Mouse (Mus musculus) midbrain, embryonic 10.5 days (tissue): ENCODE data around the gene Mogat2. TPM values are rescaled to one million over a fixed set of nuclear protein-coding genes. Genes with fewer than 3 reads are reported as not detected.

ENCODE experiments used
- DNase-seq: peaks from one replicate; pipeline ENCODE4 v3.0.0-alpha.2; 2017; ENCODE audit warnings: low spot score
- H3K27ac ChIP-seq: fragments of 300-500 bp; sonication (generic); replicated peaks from 2 replicates; pipeline ENCODE4 v1.5.1; 2016; ENCODE audit warnings: mild to moderate bottlenecking
- H3K27me3 ChIP-seq: fragments of 300-500 bp; sonication (generic); 2 replicates; pipeline ENCODE4 v1.6.1; 2016; ENCODE audit warnings: low read depth, mild to moderate bottlenecking; ENCODE audit not compliant: poor library complexity, severe bottlenecking
- H3K36me3 ChIP-seq: fragments of 300-500 bp; sonication (generic); 2 replicates; pipeline ENCODE4 v1.6.1; 2016; ENCODE audit warnings: mild to moderate bottlenecking, moderate library complexity
- H3K4me1 ChIP-seq: fragments of 300-500 bp; sonication (generic); 2 replicates; pipeline ENCODE4 v1.6.1; 2016
- H3K4me3 ChIP-seq: fragments of 300-500 bp; sonication (generic); 2 replicates; pipeline ENCODE4 v1.5.1; 2016; ENCODE audit warnings: mild to moderate bottlenecking, moderate library complexity
- H3K9me3 ChIP-seq: fragments of 300-500 bp; sonication (generic); replicated peaks from 2 replicates; pipeline ENCODE4 v1.6.1; 2016; ENCODE audit warnings: mild to moderate bottlenecking
- WGBS: fragments of 180-500 bp; shearing (Covaris S2); methylation state at CpG from one replicate; pipeline ENCODE4 v1.1.7; 2016; 5-methylcytosine and 5-hydroxymethylcytosine counted together
- polyA plus RNA-seq: library from polyadenylated mRNA; unstranded; fragments of >200 nt; fragmentation: Nextera tagmentation; extraction: Ambion mirVana; gene quantifications from 2 replicates; pipeline ENCODE4 v1.2.1, GENCODE M21; 2016

Mogat2 gene
- polyA plus RNA-seq, 1 experiment from 2014 or later, result 30.3 TPM

GRCm38 (mm10) chr7:99230061-99230747 is 8.2 kb downstream of the Mogat2 start:
- Histone ChIP-seq H3K27me3 (no peaks in the 10 kb centered on the region), H3K4me3 (no peak overlapping the region), H3K9me3 (no peaks in the 10 kb centered on the region), H3K27ac (no peak overlapping the region), H3K36me3 (peaks cover 3% of the 10 kb centered on the region; the same call in 1 of the 2 replicates), H3K4me1 (peaks cover 30% of the 10 kb centered on the region; the same call in 1 of the 2 replicates)
- no peak for DNase-seq
- WGBS, result 73% methylated on average over 7 of the region's 7 CpGs

- peak; percentile 70 for DNase-seq
- no peak overlapping the region for H3K27ac ChIP-seq
- H3K9me3 ChIP-seq, result no peaks in the 10 kb centered on the region
- H3K36me3 ChIP-seq, result peaks cover 3% of the 10 kb centered on the region; the same call in 1 of the 2 replicates
- H3K27me3 ChIP-seq, result no peaks in the 10 kb centered on the region
- whole genome bisulfite sequencing, result 11% methylated on average over 2 of the region's 2 CpGs
- no peak overlapping the region for H3K4me3 ChIP-seq
- H3K4me1 ChIP-seq, result peaks cover 31% of the 10 kb centered on the region
Observed at GRCm38 (mm10) chr7:99229411-99229810, 9.0 kb downstream of the Mogat2 start.

- WGBS, result 81% methylated on average over 8 of the region's 8 CpGs
- Histone ChIP-seq H3K27me3 (no peaks in the 10 kb centered on the region), H3K36me3 (peaks cover 3% of the 10 kb centered on the region; the same call in 1 of the 2 replicates), H3K9me3 (no peaks in the 10 kb centered on the region), H3K4me1 (peaks cover 29% of the 10 kb centered on the region), H3K4me3 (no peak overlapping the region), H3K27ac (no peak overlapping the region; the same call in 1 of the 2 replicates)
- no peak for DNase-seq
Observed at GRCm38 (mm10) chr7:99228825-99229224, 9.6 kb downstream of the Mogat2 start.

GRCm38 (mm10) chr7:99227267-99227666 is 11.2 kb downstream of the Mogat2 start:
- Histone ChIP-seq H3K9me3 (no peaks in the 10 kb centered on the region), H3K4me1 (peaks cover 20% of the 10 kb centered on the region), H3K36me3 (peaks cover 8% of the 10 kb centered on the region; the same call in 1 of the 2 replicates), H3K27ac (no peak overlapping the region), H3K4me3 (no peak overlapping the region), H3K27me3 (no peaks in the 10 kb centered on the region)
- 97% methylated on average over 4 of the region's 4 CpGs for WGBS
- DNase-seq, result no peak

GRCm38 (mm10) chr7:99226662-99227061 is 11.8 kb downstream of the Mogat2 start:
- no peak for DNase-seq
- Histone ChIP-seq H3K4me3 (no peak overlapping the region), H3K9me3 (no peaks in the 10 kb centered on the region), H3K27me3 (no peaks in the 10 kb centered on the region), H3K27ac (no peak overlapping the region), H3K4me1 (peaks cover 19% of the 10 kb centered on the region), H3K36me3 (peaks cover 8% of the 10 kb centered on the region; the same call in 1 of the 2 replicates)
- WGBS, result 95% methylated on average over 10 of the region's 10 CpGs

GRCm38 (mm10) chr7:99225421-99225820 is 13.0 kb downstream of the Mogat2 start:
- H3K4me1 ChIP-seq, result peaks cover 19% of the 10 kb centered on the region

GRCm38 (mm10) chr7:99224648-99225190 is 13.7 kb downstream of the Mogat2 start:
- Histone ChIP-seq H3K36me3 (peaks cover 5% of the 10 kb centered on the region; the same call in 1 of the 2 replicates), H3K27ac (peak overlapping the region; percentile 30; the same call in 1 of the 2 replicates)

More at GRCm38 (mm10) chr7:99225421-99225820, 13.0 kb downstream of the Mogat2 start:
- Histone ChIP-seq H3K36me3 (peaks cover 5% of the 10 kb centered on the region; the same call in 1 of the 2 replicates), H3K27me3 (no peaks in the 10 kb centered on the region), H3K4me3 (no peak overlapping the region), H3K27ac (no peak overlapping the region), H3K9me3 (no peaks in the 10 kb centered on the region)
- no peak for DNase-seq
- WGBS, result 86% methylated on average over 6 of the region's 6 CpGs

GRCm38 (mm10) chr7:99224225-99224624 is 14.2 kb downstream of the Mogat2 start:
- peaks cover 5% of the 10 kb centered on the region; the same call in 1 of the 2 replicates for H3K36me3 ChIP-seq
- DNase-seq, result no peak
- peaks cover 18% of the 10 kb centered on the region for H3K4me1 ChIP-seq
- 71% methylated on average over 7 of the region's 7 CpGs for WGBS
- H3K27me3 ChIP-seq, result no peaks in the 10 kb centered on the region
- no peak overlapping the region for H3K4me3 ChIP-seq
- H3K9me3 ChIP-seq, result no peaks in the 10 kb centered on the region
- peak overlapping the region; percentile 30; the same call in 1 of the 2 replicates for H3K27ac ChIP-seq

More at GRCm38 (mm10) chr7:99224648-99225190, 13.7 kb downstream of the Mogat2 start:
- DNase-seq, result no peak
- no peaks in the 10 kb centered on the region for H3K27me3 ChIP-seq
- H3K9me3 ChIP-seq, result no peaks in the 10 kb centered on the region
- 67% methylated on average over 1 of the region's 1 CpGs for WGBS
- H3K4me1 ChIP-seq, result peaks cover 16% of the 10 kb centered on the region
- H3K4me3 ChIP-seq, result no peak overlapping the region

GRCm38 (mm10) chr7:99217338-99218074 is 20.9 kb downstream of the Mogat2 start:
- Histone ChIP-seq H3K4me1 (peaks cover 17% of the 10 kb centered on the region), H3K36me3 (no peaks in the 10 kb centered on the region), H3K27me3 (no peaks in the 10 kb centered on the region), H3K27ac (no peak overlapping the region), H3K9me3 (no peaks in the 10 kb centered on the region), H3K4me3 (no peak overlapping the region)
- 80% methylated on average over 3 of the region's 3 CpGs for WGBS
- no peak for DNase-seq

GRCm38 (mm10) chr7:99215347-99215855 is 23.0 kb downstream of the Mogat2 start:
- 80% methylated on average over 8 of the region's 8 CpGs for WGBS
- 0 out of 2 replicates have a peak overlapping the region, but pooled peaks have one; percentile 13 for H3K27ac ChIP-seq
- DNase-seq, result no peak
- H3K27me3 ChIP-seq, result no peaks in the 10 kb centered on the region
- peaks cover 17% of the 10 kb centered on the region for H3K4me1 ChIP-seq
- H3K4me3 ChIP-seq, result no peak overlapping the region
- H3K36me3 ChIP-seq, result no peaks in the 10 kb centered on the region
- H3K9me3 ChIP-seq, result no peaks in the 10 kb centered on the region

GRCm38 (mm10) chr7:99214621-99215185 is 23.7 kb downstream of the Mogat2 start:
- H3K4me3 ChIP-seq, result no peak overlapping the region
- H3K36me3 ChIP-seq, result no peaks in the 10 kb centered on the region
- no peak for DNase-seq
- 89% methylated on average over 10 of the region's 10 CpGs for WGBS
- no peaks in the 10 kb centered on the region for H3K27me3 ChIP-seq
- peaks cover 15% of the 10 kb centered on the region for H3K4me1 ChIP-seq
- no peaks in the 10 kb centered on the region for H3K9me3 ChIP-seq
- peak overlapping the region; percentile 13; the same call in 1 of the 2 replicates for H3K27ac ChIP-seq

- 76% methylated on average over 2 of the region's 2 CpGs for WGBS
- Histone ChIP-seq H3K9me3 (no peaks in the 10 kb centered on the region), H3K27me3 (no peaks in the 10 kb centered on the region), H3K4me1 (peaks cover 12% of the 10 kb centered on the region), H3K27ac (no peak overlapping the region), H3K4me3 (no peak overlapping the region), H3K36me3 (no peaks in the 10 kb centered on the region)
- DNase-seq, result no peak
Observed at GRCm38 (mm10) chr7:99213686-99214085, 24.7 kb downstream of the Mogat2 start.
